Mouse (Mus musculus) embryonic facial prominence, embryonic 12.5 days (tissue): ENCODE results near the gene Fam117a. TPM values are rescaled to one million over a fixed set of nuclear protein-coding genes. Genes with fewer than 3 reads are reported as not detected.

Experiments
- ATAC-seq: fragments of 200-750 bp; cut with Nextera tagmentation; 2 replicates; pipeline ENCODE4 v1.8.0; 2017; ENCODE audit not compliant: insufficient number of reproducible peaks, insufficient read depth, low FRiP score, low TSS enrichment
- H3K27ac ChIP-seq: fragments of 300-500 bp; sonication (generic); 2 replicates; pipeline ENCODE4 v1.5.1; 2016; ENCODE audit warnings: mild to moderate bottlenecking
- H3K27me3 ChIP-seq: fragments of 300-500 bp; sonication (generic); 2 replicates; pipeline ENCODE4 v1.6.1; 2016; ENCODE audit warnings: mild to moderate bottlenecking, moderate library complexity
- H3K36me3 ChIP-seq: fragments of 300-500 bp; sonication (generic); 2 replicates; pipeline ENCODE4 v1.6.1; 2016; ENCODE audit warnings: mild to moderate bottlenecking
- H3K4me1 ChIP-seq: fragments of 300-500 bp; sonication (generic); 2 replicates; pipeline ENCODE4 v1.6.1; 2016
- H3K4me2 ChIP-seq: fragments of 300-500 bp; sonication (generic); replicated peaks from 2 replicates; pipeline ENCODE4 v1.6.1; 2016; ENCODE audit warnings: mild to moderate bottlenecking, moderate library complexity
- H3K4me3 ChIP-seq: fragments of 300-500 bp; sonication (generic); 2 replicates; pipeline ENCODE4 v1.5.1; 2016; ENCODE audit warnings: mild to moderate bottlenecking
- H3K9ac ChIP-seq: fragments of 300-500 bp; sonication (generic); 2 replicates; pipeline ENCODE4 v1.6.1; 2016; ENCODE audit warnings: mild to moderate bottlenecking, moderate library complexity
- H3K9me3 ChIP-seq: fragments of 300-500 bp; sonication (generic); 2 replicates; pipeline ENCODE4 v1.6.1; 2016; ENCODE audit warnings: mild to moderate bottlenecking, moderate library complexity
- WGBS: fragments of 180-500 bp; shearing (Covaris S2); methylation state at CpG from one replicate; pipeline ENCODE4 v1.1.7; 2016; 5-methylcytosine and 5-hydroxymethylcytosine counted together
- polyA plus RNA-seq: library from polyadenylated mRNA; unstranded; fragments of >200 nt; fragmentation: Nextera tagmentation; extraction: Ambion mirVana; gene quantifications from 2 replicates; pipeline ENCODE4 v1.2.1, GENCODE M21; 2016

The Fam117a gene
- polyA plus RNA-seq, 1 experiment from 2014 or later, result 18.8 TPM

DNA sequence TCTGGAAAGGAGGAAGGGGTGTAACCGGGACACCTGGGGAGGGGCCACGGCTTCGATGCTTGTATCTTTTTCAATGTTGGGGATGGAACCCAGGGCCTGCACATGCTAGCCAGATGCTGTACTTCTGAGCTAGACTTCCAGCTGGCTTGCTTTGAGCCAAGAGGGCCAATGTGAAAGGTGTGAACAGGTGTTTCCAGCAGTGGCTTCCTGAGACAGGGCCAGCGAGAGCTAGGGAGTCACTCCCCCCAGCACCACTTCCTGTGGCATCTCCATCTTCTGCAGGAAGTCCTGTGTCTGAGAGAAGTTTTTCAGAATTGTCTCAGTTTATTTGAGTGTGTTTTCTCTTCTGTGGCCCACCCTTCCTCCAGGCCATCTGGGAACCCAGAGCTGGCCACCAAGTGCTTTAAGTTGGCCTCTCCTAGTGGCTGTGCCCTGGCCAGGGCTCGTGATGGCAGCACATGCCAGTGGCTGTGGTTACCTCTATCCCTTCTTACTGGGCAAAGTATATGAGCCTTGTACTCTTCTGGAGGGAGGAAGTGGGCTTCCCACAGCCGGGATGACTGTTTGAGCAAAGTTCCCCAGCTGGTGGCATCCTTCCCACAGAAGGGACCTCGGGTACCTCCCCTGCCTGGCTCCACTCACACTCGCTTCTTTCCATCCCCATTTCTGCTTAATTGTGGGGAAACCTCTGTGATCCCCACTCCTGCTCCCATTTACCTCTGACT is 30.4 kb downstream of the Fam117a start:
- no peaks in the 10 kb centered on the region for H3K4me1 ChIP-seq
- 84% methylated on average over 8 of the region's 8 CpGs for WGBS
- H3K36me3 ChIP-seq, result peaks cover 30% of the 10 kb centered on the region
- no peaks in the 10 kb centered on the region for H3K27me3 ChIP-seq
- H3K9ac ChIP-seq, result no peak overlapping the region
- no peak overlapping the region for H3K4me3 ChIP-seq
- no peak overlapping the region for H3K4me2 ChIP-seq
- H3K9me3 ChIP-seq, result no peaks in the 10 kb centered on the region
- ATAC-seq, result no peak
- no peak overlapping the region for H3K27ac ChIP-seq

DNA sequence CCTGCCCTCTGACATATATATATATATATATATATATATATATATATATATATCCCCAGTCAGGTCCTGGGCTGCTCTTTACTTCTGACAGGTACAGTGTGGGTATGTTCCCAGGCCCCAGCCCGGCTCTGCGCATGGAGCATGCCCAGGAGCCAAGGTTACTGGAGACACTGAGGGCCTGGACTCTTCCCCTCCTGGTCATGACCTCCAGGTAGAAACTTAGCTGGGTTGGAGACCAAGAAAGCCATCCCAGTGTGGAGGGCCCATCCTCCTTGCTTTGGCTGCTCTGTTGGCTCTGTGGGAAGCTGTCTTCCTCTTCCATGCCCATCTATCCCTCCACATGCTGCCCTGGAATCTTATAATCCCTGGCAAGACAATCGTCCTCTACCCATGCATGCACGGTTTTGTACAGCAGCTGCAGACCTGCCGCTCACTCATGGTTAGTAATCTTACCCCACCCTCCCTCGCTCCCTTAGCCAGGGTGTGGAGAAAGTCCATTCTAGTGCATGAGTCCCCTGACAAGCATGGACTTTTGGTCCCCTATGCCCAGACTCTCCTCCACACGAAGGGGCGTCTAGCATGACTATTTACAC is 31.5 kb downstream of the Fam117a start:
- H3K4me1 ChIP-seq, result no peaks in the 10 kb centered on the region
- no peak overlapping the region for H3K9ac ChIP-seq
- no peak overlapping the region for H3K4me2 ChIP-seq
- WGBS, result 91% methylated on average over 8 of the region's 8 CpGs
- no peaks in the 10 kb centered on the region for H3K27me3 ChIP-seq
- H3K9me3 ChIP-seq, result no peaks in the 10 kb centered on the region
- no peak overlapping the region for H3K4me3 ChIP-seq
- peaks cover 40% of the 10 kb centered on the region for H3K36me3 ChIP-seq
- no peak for ATAC-seq
- no peak overlapping the region for H3K27ac ChIP-seq

DNA sequence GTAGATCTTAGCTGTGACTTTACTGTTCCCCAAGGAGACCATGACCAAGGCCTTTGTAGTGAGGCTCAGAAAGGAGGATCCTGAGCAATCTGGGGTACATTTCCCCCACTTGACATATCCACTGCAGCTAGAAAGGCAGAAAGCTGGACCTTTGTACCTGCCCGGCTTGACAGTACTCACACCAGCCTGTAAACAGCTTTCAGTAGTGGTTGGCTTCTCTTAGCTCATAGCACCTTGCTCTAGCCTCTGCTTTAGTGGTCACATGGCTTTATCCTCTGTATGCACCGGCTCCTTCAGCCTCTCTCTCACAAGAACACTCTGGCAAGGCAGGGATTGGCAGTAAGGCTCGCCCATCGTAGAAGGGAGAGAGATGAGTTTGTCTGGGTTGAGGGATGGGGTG is 32.1 kb downstream of the Fam117a start:
- H3K27ac ChIP-seq, result no peak overlapping the region
- 94% methylated on average over 4 of the region's 4 CpGs for WGBS

DNA sequence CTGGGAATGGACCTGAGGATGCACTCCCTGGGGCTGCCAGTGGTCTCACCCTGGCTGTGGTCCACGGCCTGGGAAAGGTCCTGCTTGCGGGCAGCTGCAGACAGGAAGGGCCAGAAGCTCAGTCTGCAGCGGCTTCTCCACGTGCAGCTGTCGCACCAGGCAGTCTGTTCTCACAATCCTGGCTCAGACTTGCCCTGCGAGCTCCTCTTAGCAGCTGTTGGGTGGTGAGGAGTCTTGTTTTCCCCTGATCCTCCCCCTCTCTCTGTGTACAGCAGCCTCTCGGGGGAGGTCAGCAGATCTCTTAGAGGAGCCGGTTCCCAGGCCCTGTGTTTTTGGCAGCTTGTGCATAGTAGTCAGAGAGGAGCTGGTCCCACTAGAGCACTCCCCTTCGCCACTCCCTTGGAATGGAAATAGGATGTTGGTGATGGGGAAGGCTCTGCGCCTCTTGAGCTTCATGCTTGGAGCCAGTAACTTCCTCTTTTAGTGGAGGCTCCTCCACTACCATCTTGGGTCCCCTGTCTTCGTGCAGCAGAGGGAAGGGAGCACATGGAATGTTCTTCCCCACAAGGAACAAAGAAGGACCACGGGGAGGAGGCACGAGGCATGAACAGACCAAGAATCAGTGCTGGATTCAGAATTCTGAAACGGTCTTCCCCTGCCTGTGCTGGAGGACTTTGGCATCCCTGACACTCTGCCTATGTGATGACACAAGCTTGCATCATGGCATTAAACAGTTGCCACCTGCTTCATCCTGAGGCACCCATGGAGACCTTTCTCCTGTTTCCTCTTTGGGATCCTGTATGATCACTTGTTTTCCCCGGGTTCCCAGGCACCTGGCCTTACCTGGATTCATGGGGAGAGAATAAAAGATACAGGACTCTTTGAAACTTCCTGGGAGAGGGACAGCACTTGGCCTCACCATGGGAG is 33.4 kb downstream of the Fam117a start:
- Histone ChIP-seq H3K36me3 (peaks cover 46% of the 10 kb centered on the region), H3K9ac (no peak overlapping the region), H3K9me3 (no peaks in the 10 kb centered on the region), H3K4me3 (no peak overlapping the region), H3K4me2 (no peak overlapping the region), H3K27me3 (no peaks in the 10 kb centered on the region), H3K27ac (no peak overlapping the region), H3K4me1 (no peaks in the 10 kb centered on the region)
- no peak for ATAC-seq
- WGBS, result 75% methylated on average over 15 of the region's 15 CpGs

More for the DNA sequence above, 32.1 kb downstream of the Fam117a start:
- Histone ChIP-seq H3K9me3 (no peaks in the 10 kb centered on the region), H3K9ac (no peak overlapping the region), H3K4me1 (no peaks in the 10 kb centered on the region), H3K27me3 (no peaks in the 10 kb centered on the region), H3K4me3 (no peak overlapping the region), H3K4me2 (no peak overlapping the region), H3K36me3 (peaks cover 46% of the 10 kb centered on the region)
- no peak for ATAC-seq

DNA sequence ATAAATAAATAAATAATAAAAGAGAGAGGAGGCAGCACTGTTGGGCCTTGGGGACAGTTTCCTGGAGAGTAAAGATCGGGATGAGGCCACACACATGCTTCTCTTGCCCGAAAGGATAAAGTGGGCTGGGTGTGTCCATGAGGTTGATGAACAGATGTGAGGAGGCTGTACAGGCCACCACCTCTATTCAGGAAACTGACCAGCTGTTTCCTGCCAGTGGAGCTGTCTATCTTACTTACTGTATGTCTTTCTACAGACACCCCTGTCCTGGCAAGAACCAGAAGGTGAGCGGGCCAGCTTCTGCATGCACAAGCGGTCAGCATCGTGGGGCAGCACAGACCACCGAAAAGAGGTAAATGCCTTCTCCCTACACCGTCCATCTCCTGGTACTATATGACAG is 34.4 kb downstream of the Fam117a start:
- Histone ChIP-seq H3K4me1 (no peaks in the 10 kb centered on the region), H3K27me3 (no peaks in the 10 kb centered on the region), H3K4me2 (no peak overlapping the region), H3K9me3 (no peaks in the 10 kb centered on the region), H3K27ac (no peak overlapping the region), H3K9ac (no peak overlapping the region), H3K4me3 (no peak overlapping the region), H3K36me3 (peaks cover 49% of the 10 kb centered on the region)
- 83% methylated on average over 7 of the region's 7 CpGs for WGBS
- ATAC-seq, result no peak

DNA sequence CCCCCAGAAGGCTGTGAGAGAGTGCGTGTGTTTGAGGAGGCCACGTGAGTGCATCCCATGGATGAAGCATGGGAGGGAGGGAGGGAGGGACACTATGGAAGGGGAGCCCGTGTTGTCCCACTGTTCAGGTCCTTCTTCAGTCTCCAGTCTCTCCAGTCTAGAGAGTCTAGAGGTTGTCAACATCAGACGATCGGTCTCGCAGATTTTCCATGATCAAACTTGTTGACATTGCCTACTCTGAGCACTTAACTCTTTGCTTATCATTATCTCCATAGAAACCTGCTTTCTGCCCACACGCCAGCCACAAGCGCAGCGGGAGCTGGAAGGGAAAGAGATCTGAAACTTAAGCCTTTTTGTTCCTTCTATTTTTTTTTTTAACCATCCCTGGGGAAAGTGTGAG is 42.1 kb downstream of the Fam117a start:
- Histone ChIP-seq H3K4me3 (no peak overlapping the region), H3K9ac (no peak overlapping the region), H3K9me3 (no peaks in the 10 kb centered on the region), H3K4me2 (no peak overlapping the region), H3K4me1 (no peaks in the 10 kb centered on the region), H3K27ac (no peak overlapping the region), H3K36me3 (peaks cover 65% of the 10 kb centered on the region), H3K27me3 (no peaks in the 10 kb centered on the region)
- 83% methylated on average over 9 of the region's 9 CpGs for WGBS
- no peak for ATAC-seq

DNA sequence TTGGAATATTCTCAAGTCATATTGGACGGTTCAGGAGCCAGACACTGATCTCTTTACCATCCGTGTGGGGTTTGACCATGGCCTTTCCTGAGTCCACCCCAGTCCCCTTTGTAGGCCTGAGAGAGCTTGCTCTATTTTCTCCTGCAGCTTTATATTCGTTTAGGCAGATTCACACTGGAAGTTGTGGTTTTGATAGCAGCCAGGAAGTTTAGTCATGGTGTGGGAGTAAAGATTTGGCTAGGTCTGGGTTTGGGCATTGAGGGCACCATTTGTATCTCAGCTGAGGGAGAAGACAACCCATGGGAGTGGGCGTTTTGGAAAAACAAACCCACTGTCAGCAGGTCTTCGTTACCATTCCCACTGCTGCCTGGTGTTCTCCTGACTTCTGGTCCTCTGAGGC is 42.7 kb downstream of the Fam117a start:
- H3K27ac ChIP-seq, result no peak overlapping the region
- H3K36me3 ChIP-seq, result peaks cover 63% of the 10 kb centered on the region
- no peak overlapping the region for H3K9ac ChIP-seq
- no peak for ATAC-seq
- H3K4me1 ChIP-seq, result no peaks in the 10 kb centered on the region
- no peak overlapping the region for H3K4me2 ChIP-seq
- H3K27me3 ChIP-seq, result no peaks in the 10 kb centered on the region
- WGBS, result 76% methylated on average over 5 of the region's 5 CpGs
- H3K9me3 ChIP-seq, result no peaks in the 10 kb centered on the region
- H3K4me3 ChIP-seq, result no peak overlapping the region

DNA sequence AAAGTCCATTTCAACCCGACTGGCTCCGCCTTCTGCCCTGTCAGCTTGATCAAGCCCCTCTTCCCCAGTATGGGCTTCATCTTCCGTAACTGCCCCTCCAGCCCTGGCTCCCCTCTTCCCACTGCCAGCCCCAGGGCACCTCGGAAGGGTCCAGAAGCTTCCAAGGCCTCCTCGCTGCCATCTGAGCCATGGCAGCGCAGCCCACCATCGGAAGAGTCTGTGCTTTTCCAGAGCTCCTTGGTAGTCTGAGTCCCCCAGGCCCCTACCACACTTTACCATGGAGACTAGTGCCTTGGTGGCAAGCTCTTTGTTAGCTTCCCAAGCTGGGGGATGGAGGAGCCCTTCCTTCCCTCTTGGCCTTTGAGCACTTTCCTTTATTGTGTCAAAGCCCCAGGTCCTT is 43.9 kb downstream of the Fam117a start:
- H3K4me3 ChIP-seq, result no peak overlapping the region
- no peak for ATAC-seq
- no peaks in the 10 kb centered on the region for H3K27me3 ChIP-seq
- peaks cover 3% of the 10 kb centered on the region for H3K4me1 ChIP-seq
- H3K27ac ChIP-seq, result no peak overlapping the region
- H3K4me2 ChIP-seq, result no peak overlapping the region
- no peaks in the 10 kb centered on the region for H3K9me3 ChIP-seq
- 87% methylated on average over 7 of the region's 7 CpGs for WGBS
- peaks cover 52% of the 10 kb centered on the region for H3K36me3 ChIP-seq
- H3K9ac ChIP-seq, result no peak overlapping the region

DNA sequence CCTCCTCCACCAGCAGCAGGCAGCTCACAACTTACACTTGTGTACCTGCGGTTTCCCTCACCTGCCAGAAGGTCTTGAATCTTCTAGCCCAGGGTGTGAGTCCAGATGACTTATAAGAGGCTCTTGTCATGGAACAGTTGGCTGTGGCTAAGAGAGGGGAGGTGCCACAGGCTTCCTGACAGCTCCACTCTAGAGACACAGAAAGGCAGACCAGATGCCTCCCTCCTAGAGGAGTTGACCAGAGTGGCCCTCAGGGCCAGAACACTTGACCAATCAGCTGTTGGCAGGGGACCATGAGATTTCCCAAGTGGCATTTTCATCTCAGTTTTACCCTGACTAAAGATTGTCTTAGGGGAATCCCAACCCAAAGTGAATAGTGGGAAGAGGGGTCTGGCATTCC is 44.3 kb downstream of the Fam117a start:
- peaks cover 48% of the 10 kb centered on the region for H3K36me3 ChIP-seq
- H3K9ac ChIP-seq, result no peak overlapping the region
- no peak overlapping the region for H3K4me3 ChIP-seq
- ATAC-seq, result no peak
- 96% methylated on average over 1 of the region's 1 CpGs for WGBS
- H3K27ac ChIP-seq, result no peak overlapping the region
- H3K4me2 ChIP-seq, result no peak overlapping the region
- H3K4me1 ChIP-seq, result peaks cover 7% of the 10 kb centered on the region
- H3K9me3 ChIP-seq, result no peaks in the 10 kb centered on the region
- H3K27me3 ChIP-seq, result no peaks in the 10 kb centered on the region

DNA sequence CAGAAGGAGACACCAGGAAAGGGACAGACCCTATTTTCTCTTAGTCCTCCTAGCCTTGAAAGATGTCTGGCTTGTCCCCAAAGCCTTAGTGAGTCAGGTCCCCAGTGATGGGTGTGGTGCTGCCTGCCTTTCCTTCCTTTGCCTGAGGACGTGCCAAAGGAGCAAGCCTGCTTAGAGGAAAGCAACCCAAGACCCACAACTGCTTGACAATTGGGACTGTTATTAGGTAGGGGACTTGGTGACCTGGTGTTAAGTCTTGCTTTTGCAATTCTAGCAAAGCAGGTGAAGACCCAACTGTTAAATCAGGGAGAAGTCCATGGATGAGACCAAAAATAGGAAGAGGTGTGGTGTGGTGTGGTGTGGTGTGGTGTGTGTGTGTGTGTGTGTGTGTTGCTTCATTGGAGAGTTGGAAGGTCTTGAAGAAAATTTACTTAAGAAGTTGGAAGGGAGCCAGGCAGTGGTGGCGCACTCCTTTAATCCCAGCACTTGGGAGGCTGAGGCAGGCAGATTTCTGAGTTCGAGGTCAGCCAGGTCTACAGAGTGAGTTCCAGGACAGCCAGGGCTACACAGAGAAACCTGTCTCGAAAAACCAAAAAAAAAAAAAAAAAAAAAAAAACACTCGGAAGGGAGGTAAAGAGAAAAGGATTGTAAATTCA is 46.6 kb downstream of the Fam117a start:
- no peak for ATAC-seq
- Histone ChIP-seq H3K36me3 (peaks cover 47% of the 10 kb centered on the region), H3K27me3 (no peaks in the 10 kb centered on the region), H3K4me2 (no peak overlapping the region), H3K9ac (no peak overlapping the region), H3K27ac (no peak overlapping the region), H3K4me1 (peaks cover 8% of the 10 kb centered on the region), H3K9me3 (no peaks in the 10 kb centered on the region), H3K4me3 (no peak overlapping the region)
- 80% methylated on average over 5 of the region's 5 CpGs for WGBS

DNA sequence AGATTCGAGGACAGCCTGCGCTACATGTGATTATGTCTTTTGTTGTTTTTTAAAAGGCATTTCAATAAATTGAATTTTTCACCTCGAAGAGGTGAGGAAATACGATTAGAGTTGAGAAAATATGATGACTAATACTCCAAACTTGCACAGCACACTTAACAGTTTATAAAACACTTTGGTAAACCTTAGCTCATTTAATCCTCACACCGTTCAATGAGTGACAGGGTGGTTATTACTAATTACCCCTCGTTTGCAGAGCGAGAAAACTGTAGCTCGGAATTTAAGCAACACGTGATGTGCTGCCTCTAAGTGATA is 47.1 kb downstream of the Fam117a start:
- H3K9me3 ChIP-seq, result no peaks in the 10 kb centered on the region
- 45% methylated on average over 9 of the region's 9 CpGs for WGBS
- no peaks in the 10 kb centered on the region for H3K27me3 ChIP-seq
- H3K36me3 ChIP-seq, result peaks cover 47% of the 10 kb centered on the region
- peaks cover 8% of the 10 kb centered on the region for H3K4me1 ChIP-seq
- H3K4me3 ChIP-seq, result peak overlapping the region; percentile 94
- H3K27ac ChIP-seq, result no peak overlapping the region
- peak overlapping the region; percentile 26; the same call in 1 of the 2 replicates for H3K9ac ChIP-seq
- no peak for ATAC-seq
- peak overlapping the region; percentile 56 for H3K4me2 ChIP-seq
